Mouse (Mus musculus): ENCODE results near the gene Ccnf. TPM values are rescaled to one million over a fixed set of nuclear protein-coding genes. Genes with fewer than 3 reads are reported as not detected.

Gene Ccnf
- polyA plus RNA-seq, 1 experiment, result 4.4 TPM

DNA sequence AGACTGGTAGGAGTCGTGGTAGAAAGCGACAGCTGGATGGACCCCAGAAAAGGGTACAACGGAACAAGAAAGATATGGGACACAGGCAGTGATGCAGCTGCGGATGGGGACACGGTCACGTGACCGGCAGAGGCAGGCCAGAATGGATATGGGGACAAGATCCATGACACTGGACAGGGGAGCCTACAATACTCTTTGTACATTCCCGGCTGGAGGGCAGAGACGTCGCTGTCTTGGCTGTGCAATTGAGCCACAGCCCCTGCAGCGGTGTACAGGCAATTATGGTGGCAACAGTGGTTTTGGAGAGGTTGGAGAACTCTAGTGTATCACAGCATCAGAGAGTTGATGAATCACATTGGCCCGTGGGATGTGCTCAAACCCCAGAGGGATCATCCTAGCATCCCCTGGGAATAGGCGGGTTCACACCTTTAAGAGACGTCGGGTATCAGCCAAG, 45.3 kb downstream of the Ccnf start:
- TF ChIP-seq CTCF (IDR thresholded peaks at IDR 0.05; ENCODE audit: extremely low read depth, insufficient read depth, low read length), result no peak
- no peak for TF ChIP-seq POLR2A (IDR thresholded peaks at IDR 0.05; ENCODE audit: extremely low read depth, insufficient read depth, low read length)
- Histone ChIP-seq H3K4me1 (ENCODE audit: control insufficient read depth, insufficient read depth, low read length) (peaks cover 10% of the 10 kb centered on the region), H3K27ac (ENCODE audit: insufficient read depth, low read length) (peak overlapping the region; percentile 25), H3K4me3 (ENCODE audit: insufficient read depth, low read length) (peak overlapping the region; percentile 68)

DNA sequence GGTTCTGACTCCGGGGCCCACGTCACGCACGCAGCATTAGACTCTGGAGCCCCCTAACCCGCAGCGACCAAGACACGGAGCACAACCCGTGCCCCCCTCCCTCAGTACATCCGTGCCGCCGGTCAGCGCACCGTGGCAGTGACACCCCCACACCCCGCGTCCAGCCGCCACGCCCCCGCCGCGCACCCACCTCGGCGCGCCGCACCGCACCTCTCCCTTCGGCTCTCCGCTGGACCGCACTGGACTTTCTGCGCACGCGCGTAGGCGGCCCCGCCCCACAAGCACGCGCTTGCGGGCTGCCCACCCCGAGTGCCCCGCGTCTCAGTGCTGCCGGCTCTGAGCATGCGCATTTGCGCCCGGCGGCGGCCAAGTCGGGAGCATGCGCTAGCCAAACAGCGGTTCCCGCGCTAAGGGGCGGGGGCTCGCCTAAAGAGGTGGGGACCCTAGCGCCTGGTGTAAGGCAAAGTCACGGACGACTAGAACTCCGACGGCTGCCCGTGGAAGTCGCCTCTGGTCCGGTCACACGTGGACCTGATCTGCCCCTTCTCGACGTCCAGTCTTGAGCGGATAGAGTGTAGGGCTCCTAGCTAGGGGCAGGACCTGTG, 45.9 kb downstream of the Ccnf start, which contains the start of gene Tbc1d24:
Gene Tbc1d24 (minus strand): TSS at position 279 of the 605 bp plus-strand sequence.
- Histone ChIP-seq H3K4me1 (ENCODE audit: control insufficient read depth, insufficient read depth, low read length) (peaks cover 14% of the 10 kb centered on the region), H3K4me3 (ENCODE audit: insufficient read depth, low read length) (peak within 1 kb of the TSS; percentile 68), H3K27ac (ENCODE audit: insufficient read depth, low read length) (peak within 1 kb of the TSS; percentile 25)
- TF ChIP-seq POLR2A (IDR thresholded peaks at IDR 0.05; ENCODE audit: extremely low read depth, insufficient read depth, low read length), result peak; percentile 57; the same call in 1 of the 2 replicates
- no peak for TF ChIP-seq CTCF (IDR thresholded peaks at IDR 0.05; ENCODE audit: extremely low read depth, insufficient read depth, low read length)

DNA sequence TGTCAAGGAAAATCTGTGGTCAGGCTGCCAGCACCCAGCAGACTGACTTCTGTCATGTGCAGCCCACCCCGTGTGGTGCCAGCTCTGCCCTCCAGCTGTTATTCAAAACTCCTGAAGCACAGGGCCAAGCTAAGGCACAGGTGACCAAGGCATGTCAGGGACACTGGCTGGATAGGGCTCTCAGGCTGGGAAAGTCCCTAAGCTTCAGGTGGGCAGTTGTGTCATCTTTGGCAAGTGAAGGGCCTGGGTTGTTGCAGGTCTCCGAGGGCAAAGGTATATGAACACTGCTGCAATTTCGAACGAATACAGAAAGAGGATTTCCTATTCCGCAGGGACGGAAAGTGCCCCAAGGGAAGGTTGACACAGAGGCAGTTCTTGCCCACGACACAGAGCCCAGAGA, 46.4 kb downstream of the Ccnf start:
- Histone ChIP-seq H3K4me3 (ENCODE audit: insufficient read depth, low read length) (peak overlapping the region; percentile 68), H3K27ac (ENCODE audit: insufficient read depth, low read length) (no peak overlapping the region), H3K4me1 (ENCODE audit: control insufficient read depth, insufficient read depth, low read length) (peaks cover 19% of the 10 kb centered on the region)
- TF ChIP-seq CTCF (IDR thresholded peaks at IDR 0.05; ENCODE audit: extremely low read depth, insufficient read depth, low read length), result no peak
- TF ChIP-seq POLR2A (IDR thresholded peaks at IDR 0.05; ENCODE audit: extremely low read depth, insufficient read depth, low read length), result no peak

DNA sequence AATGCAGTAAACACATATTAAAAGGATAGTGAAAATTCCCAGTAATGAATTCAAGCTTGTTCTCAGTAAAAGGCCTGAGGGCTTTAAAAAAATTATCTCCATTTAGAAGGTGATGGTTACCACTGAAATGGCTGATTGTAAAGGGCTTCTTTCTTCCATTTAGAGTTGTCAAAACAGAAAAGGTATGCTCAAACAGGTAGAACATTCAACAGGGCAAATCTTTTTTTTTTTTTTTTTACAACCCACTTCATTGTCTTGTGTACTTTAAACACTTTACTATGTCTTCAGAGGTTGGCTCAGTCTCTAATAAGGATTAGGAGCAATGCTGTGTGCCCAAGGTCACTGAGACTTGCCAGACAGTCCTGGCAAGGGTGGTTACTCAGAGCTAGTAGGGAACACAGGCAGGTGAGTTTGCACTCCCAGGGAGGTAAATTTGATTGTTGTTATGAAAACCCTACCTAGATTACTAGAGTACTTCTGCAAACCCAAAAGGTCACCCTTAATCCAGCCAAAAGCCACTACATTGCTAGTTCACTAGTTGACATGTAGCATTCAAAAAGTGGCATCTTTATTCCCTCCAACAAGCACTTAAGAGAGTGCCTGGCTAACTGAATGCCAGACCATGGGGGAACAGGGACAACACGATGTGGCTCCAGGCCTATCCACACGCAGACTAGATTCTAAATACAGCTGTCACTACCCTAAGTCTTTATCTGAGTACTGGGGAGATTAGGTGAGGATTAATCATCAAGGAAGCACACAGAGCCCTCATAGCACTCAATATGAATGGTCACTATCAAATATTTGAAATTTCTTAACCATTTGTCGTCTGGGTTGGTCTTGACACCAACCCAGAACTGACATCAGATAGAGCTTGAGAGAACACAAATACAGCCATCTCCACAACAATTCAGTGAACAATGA, 47.4 kb downstream of the Ccnf start:
- Histone ChIP-seq H3K4me1 (ENCODE audit: control insufficient read depth, insufficient read depth, low read length) (peaks cover 20% of the 10 kb centered on the region), H3K27ac (ENCODE audit: insufficient read depth, low read length) (no peak overlapping the region), H3K4me3 (ENCODE audit: insufficient read depth, low read length) (peak overlapping the region; percentile 68; the same call in 1 of the 2 replicates)
- no peak for TF ChIP-seq CTCF (IDR thresholded peaks at IDR 0.05; ENCODE audit: extremely low read depth, insufficient read depth, low read length)
- no peak for TF ChIP-seq POLR2A (IDR thresholded peaks at IDR 0.05; ENCODE audit: extremely low read depth, insufficient read depth, low read length)

DNA sequence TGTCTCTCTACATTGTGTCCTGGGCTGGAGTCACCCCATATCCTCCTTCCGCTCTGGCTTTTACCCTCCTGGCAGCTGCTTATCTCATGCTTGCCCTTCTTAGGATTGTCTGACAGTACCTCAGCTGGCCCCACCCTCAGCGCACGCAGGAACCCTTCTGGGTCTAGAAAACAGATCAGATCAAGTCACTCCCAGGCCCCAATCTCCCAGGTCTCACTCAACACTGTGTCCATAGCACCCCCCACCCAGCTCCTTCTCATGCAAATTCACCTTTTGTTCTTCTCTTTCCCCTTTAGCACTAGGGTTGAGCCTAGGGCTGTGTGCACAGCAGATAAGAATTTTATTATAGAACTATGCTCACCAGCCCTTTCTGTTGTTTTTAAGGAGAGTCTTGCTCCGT, 48.2 kb downstream of the Ccnf start:
- H3K27ac ChIP-seq (ENCODE audit: insufficient read depth, low read length), result no peak overlapping the region
- peaks cover 21% of the 10 kb centered on the region for H3K4me1 ChIP-seq (ENCODE audit: control insufficient read depth, insufficient read depth, low read length)
- no peak overlapping the region for H3K4me3 ChIP-seq (ENCODE audit: insufficient read depth, low read length)
- TF ChIP-seq CTCF (IDR thresholded peaks at IDR 0.05; ENCODE audit: extremely low read depth, insufficient read depth, low read length), result no peak
- no peak for TF ChIP-seq POLR2A (IDR thresholded peaks at IDR 0.05; ENCODE audit: extremely low read depth, insufficient read depth, low read length)

DNA sequence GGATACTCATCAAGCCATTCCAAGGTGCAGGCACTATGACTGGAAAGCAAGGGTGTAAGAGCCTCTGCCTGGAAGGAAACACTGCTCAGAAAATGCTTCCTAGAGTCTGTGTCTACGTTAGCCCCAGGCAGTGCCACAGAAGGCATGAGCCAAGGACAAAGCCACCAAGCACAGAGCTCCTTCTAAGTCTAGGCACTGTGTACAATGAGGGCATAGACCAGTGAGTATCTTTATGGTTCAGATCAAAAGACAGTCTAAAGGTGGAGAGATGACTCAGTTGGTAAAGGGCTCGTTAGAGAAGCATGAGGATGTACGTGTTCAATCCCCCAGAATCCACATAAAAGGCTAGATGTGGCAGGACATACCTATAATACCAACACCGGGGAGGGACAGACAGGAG, 50.2 kb downstream of the Ccnf start:
- H3K4me3 ChIP-seq (ENCODE audit: insufficient read depth, low read length), result no peak overlapping the region
- H3K27ac ChIP-seq (ENCODE audit: insufficient read depth, low read length), result no peak overlapping the region
- TF ChIP-seq POLR2A (IDR thresholded peaks at IDR 0.05; ENCODE audit: extremely low read depth, insufficient read depth, low read length), result no peak
- no peak for TF ChIP-seq CTCF (IDR thresholded peaks at IDR 0.05; ENCODE audit: extremely low read depth, insufficient read depth, low read length)
- peaks cover 26% of the 10 kb centered on the region for H3K4me1 ChIP-seq (ENCODE audit: control insufficient read depth, insufficient read depth, low read length)

DNA sequence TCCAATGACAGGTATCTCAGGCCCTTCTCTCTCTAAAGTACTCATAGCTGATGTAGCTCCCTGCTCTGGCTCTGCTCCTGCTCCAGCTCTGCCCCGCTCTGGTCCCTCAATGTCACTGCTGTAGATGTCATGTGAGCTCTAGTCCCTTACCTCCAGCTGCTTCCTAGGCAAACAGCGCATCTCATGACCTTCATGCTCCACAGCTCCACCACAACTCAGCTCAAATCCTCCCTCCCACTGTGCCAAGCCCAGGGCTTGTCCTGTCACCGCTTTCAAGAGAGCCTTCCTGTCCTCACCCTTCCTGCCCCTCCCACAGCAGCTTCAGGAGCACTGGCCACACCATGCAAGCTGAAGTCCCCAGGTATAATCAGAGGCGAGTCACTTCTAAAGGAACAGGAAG, 51.5 kb downstream of the Ccnf start:
- TF ChIP-seq POLR2A (IDR thresholded peaks at IDR 0.05; ENCODE audit: extremely low read depth, insufficient read depth, low read length) (no peak), CTCF (IDR thresholded peaks at IDR 0.05; ENCODE audit: extremely low read depth, insufficient read depth, low read length) (no peak)
- H3K27ac ChIP-seq (ENCODE audit: insufficient read depth, low read length), result 0 out of 2 replicates have a peak overlapping the region, but pooled peaks have one; percentile 51

DNA sequence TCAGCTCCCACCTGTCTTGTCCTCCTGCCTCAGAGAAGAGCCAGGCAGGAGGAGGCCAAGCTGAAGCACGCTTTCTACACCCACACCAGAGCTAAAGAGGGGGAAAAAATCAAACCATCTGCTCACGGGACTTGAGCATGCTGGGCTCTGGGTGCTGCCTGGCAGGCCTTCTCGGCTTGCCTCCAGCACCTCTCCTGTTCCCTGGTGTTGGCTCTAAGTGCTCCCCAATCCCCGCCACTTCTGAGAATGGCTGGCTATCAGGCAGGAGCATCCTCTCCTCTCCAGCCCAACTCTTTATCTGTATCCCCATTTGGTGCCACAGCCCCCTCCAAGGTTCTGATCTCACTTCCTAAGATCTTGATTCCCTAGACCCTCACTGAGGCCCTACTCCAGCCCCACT, 52.0 kb downstream of the Ccnf start:
- peaks cover 23% of the 10 kb centered on the region for H3K4me1 ChIP-seq (ENCODE audit: control insufficient read depth, insufficient read depth, low read length)
- no peak overlapping the region for H3K27ac ChIP-seq (ENCODE audit: insufficient read depth, low read length)
- TF ChIP-seq POLR2A (IDR thresholded peaks at IDR 0.05; ENCODE audit: extremely low read depth, insufficient read depth, low read length), result peak; percentile 34; the same call in 1 of the 2 replicates
- no peak for TF ChIP-seq CTCF (IDR thresholded peaks at IDR 0.05; ENCODE audit: extremely low read depth, insufficient read depth, low read length)
- no peak overlapping the region for H3K4me3 ChIP-seq (ENCODE audit: insufficient read depth, low read length)

More for the DNA sequence above, 51.5 kb downstream of the Ccnf start:
- Histone ChIP-seq H3K4me3 (ENCODE audit: insufficient read depth, low read length) (no peak overlapping the region), H3K4me1 (ENCODE audit: control insufficient read depth, insufficient read depth, low read length) (peaks cover 23% of the 10 kb centered on the region)

DNA sequence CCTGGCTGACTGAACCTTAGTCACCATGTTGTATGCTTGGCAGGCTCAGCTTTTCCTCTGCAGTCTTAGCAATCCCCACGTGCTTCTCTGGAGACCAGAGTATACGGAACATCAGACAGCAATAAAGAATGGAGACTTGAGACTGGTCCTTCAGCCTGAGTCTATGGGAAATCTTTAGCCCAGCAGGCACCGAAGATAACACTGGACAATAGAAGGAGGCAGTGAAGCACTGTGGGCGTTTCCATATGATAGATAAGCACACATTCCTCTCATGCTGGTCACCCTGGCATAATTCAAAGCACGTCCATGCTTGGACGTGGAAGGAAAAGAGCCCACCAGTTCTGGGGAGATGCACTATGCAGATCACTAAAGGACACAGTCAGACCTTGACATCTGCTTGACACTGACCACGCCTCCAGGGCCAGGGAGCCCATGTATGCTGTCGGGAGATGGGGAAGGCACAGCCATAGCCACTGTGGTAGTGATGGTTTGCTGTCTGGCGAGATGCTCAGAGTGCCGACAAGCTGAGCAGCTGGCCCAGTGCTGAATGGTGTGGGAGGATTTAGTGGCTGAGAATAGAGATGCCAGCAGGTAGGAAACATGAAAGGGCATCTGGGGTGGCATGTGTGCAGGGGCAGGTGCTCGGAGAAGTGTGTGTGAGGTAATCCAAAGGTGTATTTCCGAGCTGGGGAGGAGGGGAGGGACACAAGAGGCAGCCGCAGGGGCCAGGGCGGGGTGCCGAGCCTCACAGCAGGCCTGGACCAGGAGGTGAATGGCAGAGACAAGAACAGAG, 54.1 kb downstream of the Ccnf start:
- H3K27ac ChIP-seq (ENCODE audit: insufficient read depth, low read length), result no peak overlapping the region
- peaks cover 28% of the 10 kb centered on the region for H3K4me1 ChIP-seq (ENCODE audit: control insufficient read depth, insufficient read depth, low read length)
- H3K4me3 ChIP-seq (ENCODE audit: insufficient read depth, low read length), result no peak overlapping the region
- TF ChIP-seq CTCF (IDR thresholded peaks at IDR 0.05; ENCODE audit: extremely low read depth, insufficient read depth, low read length) (no peak), POLR2A (IDR thresholded peaks at IDR 0.05; ENCODE audit: extremely low read depth, insufficient read depth, low read length) (no peak)
